Mouse (Mus musculus): ENCODE data around the gene Tmem144. TPM values are rescaled to one million over a fixed set of nuclear protein-coding genes. Genes with fewer than 3 reads are reported as not detected.

The Tmem144 gene
- polyA plus RNA-seq (2015; fragmentation: Nextera tagmentation; extraction: Ambion mirVana): 10.5 and 11.3 TPM in 2 replicates

GRCm38 (mm10) chr3:79852654-79853166, at the start of gene Tmem144:
Gene Tmem144 (minus strand): TSS chr3:79852773.
- no peak within 1 kb of the TSS for H3K4me3 ChIP-seq (ENCODE audit: low read length)
- no peaks in the 10 kb centered on the region for H3K9me3 ChIP-seq (replicated peaks; ENCODE audit: control insufficient read depth, low read length)
- H3K4me2 ChIP-seq (ENCODE audit: low read depth, low read length): no peak within 1 kb of the TSS
- no peaks in the 10 kb centered on the region for H3K27me3 ChIP-seq (ENCODE audit: control insufficient read depth, insufficient read depth, low read length)
- H3K9ac ChIP-seq (ENCODE audit: low read length): no peak within 1 kb of the TSS
- no peaks in the 10 kb centered on the region for H3K36me3 ChIP-seq (ENCODE audit: control insufficient read depth, insufficient read depth)
- H3K27ac ChIP-seq (ENCODE audit: low read length): no peak within 1 kb of the TSS
- H3K4me1 ChIP-seq (ENCODE audit: control insufficient read depth, insufficient read depth, low read length): peaks cover 15% of the 10 kb centered on the region
- WGBS: 34% methylated on average over 8 of the region's 8 CpGs
- no peak for ATAC-seq (replicated peaks; ENCODE audit: extremely low read depth, insufficient read depth, low FRiP score)

DNA sequence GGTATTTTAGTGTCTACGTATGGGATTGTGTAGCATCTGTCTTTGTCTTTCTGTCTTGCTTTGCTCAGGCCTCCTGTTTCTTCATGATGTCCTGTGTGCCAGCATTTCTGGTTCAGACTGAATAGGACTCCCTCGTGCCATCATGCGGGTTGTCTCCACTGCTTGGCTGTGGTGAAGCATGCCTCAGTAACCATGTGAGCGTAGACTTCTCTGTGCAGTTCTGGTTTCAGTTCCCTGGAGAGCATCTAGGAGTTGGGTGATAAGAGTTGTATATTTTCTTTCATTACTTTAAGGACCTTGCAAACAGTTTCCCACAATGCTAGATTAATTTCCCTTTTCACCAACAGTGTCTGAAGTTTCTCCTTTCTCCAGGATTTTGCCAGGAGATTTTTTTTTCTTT, 49.2 kb upstream of the Tmem144 start:
- 78% methylated on average over 4 of the region's 4 CpGs for WGBS
- H3K27me3 ChIP-seq (ENCODE audit: control insufficient read depth, insufficient read depth, low read length): no peaks in the 10 kb centered on the region
- H3K4me1 ChIP-seq (ENCODE audit: control insufficient read depth, insufficient read depth, low read length): peaks cover 37% of the 10 kb centered on the region
- H3K36me3 ChIP-seq (ENCODE audit: control insufficient read depth, insufficient read depth): no peaks in the 10 kb centered on the region; the same call in 1 of the 2 replicates
- no peak for ATAC-seq (replicated peaks; ENCODE audit: extremely low read depth, insufficient read depth, low FRiP score)
- H3K27ac ChIP-seq (ENCODE audit: low read length): no peak overlapping the region
- H3K4me2 ChIP-seq (ENCODE audit: low read depth, low read length): no peak overlapping the region
- H3K9me3 ChIP-seq (replicated peaks; ENCODE audit: control insufficient read depth, low read length): no peaks in the 10 kb centered on the region
- H3K4me3 ChIP-seq (ENCODE audit: low read length): no peak overlapping the region
- H3K9ac ChIP-seq (ENCODE audit: low read length): no peak overlapping the region

DNA sequence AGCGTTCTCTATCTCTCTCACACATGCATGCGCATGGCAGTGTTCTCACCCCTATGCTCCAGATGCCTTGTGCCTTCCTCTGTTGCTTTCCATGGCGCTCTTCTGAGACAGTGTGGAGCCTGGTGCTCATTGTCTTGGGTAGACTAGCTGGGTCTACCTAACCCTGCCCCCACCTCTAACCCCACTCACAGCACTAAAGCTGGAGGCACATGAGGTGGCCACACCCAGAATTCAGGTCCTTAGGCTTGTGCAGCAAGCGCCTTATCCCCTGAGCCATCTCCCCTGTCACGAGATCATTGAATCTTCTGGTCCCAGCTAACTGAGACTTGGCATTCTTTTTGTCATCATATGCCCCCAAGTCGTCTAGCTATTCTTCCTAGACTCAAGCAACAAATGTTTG, 48.7 kb upstream of the Tmem144 start:
- no peak for ATAC-seq (replicated peaks; ENCODE audit: extremely low read depth, insufficient read depth, low FRiP score)
- no peak overlapping the region for H3K27ac ChIP-seq (ENCODE audit: low read length)
- no peak overlapping the region for H3K4me2 ChIP-seq (ENCODE audit: low read depth, low read length)

GRCm38 (mm10) chr3:79900502-79900901, 47.9 kb upstream of the Tmem144 start:
- H3K9me3 ChIP-seq (replicated peaks; ENCODE audit: control insufficient read depth, low read length): no peaks in the 10 kb centered on the region
- H3K36me3 ChIP-seq (ENCODE audit: control insufficient read depth, insufficient read depth): no peaks in the 10 kb centered on the region; the same call in 1 of the 2 replicates
- peaks cover 26% of the 10 kb centered on the region for H3K4me1 ChIP-seq (ENCODE audit: control insufficient read depth, insufficient read depth, low read length)
- H3K4me2 ChIP-seq (ENCODE audit: low read depth, low read length): no peak overlapping the region
- H3K4me3 ChIP-seq (ENCODE audit: low read length): no peak overlapping the region
- 99% methylated on average over 2 of the region's 2 CpGs for WGBS
- H3K9ac ChIP-seq (ENCODE audit: low read length): no peak overlapping the region
- H3K27me3 ChIP-seq (ENCODE audit: control insufficient read depth, insufficient read depth, low read length): no peaks in the 10 kb centered on the region
- ATAC-seq (replicated peaks; ENCODE audit: extremely low read depth, insufficient read depth, low FRiP score): no peak
- H3K27ac ChIP-seq (ENCODE audit: low read length): no peak overlapping the region

More for the DNA sequence above, 48.7 kb upstream of the Tmem144 start:
- Histone ChIP-seq H3K4me1 (ENCODE audit: control insufficient read depth, insufficient read depth, low read length) (peaks cover 33% of the 10 kb centered on the region), H3K4me3 (ENCODE audit: low read length) (no peak overlapping the region), H3K36me3 (ENCODE audit: control insufficient read depth, insufficient read depth) (no peaks in the 10 kb centered on the region; the same call in 1 of the 2 replicates), H3K27me3 (ENCODE audit: control insufficient read depth, insufficient read depth, low read length) (no peaks in the 10 kb centered on the region), H3K9me3 (replicated peaks; ENCODE audit: control insufficient read depth, low read length) (no peaks in the 10 kb centered on the region), H3K9ac (ENCODE audit: low read length) (no peak overlapping the region)
- 87% methylated on average over 6 of the region's 6 CpGs for WGBS

DNA sequence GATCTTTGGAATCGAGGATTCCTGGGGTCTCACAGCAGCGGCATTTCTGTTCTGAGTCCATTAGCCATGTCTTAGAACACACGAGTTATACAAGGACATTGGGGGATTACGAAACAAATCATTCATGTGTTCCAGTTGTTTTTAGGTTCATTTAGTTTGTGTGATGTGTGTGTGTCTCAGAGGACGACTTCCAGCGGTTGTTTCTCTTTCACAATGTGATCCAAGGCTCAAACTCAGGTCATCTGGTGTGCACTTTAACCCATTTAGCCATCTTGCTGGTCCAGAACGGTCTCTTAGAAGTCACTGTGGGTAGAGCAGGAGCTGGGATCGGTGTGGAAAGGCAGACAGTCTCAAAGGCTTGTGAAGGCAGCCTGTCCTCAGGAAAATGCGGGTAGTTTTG, 47.3 kb upstream of the Tmem144 start:
- Histone ChIP-seq H3K36me3 (ENCODE audit: control insufficient read depth, insufficient read depth) (no peaks in the 10 kb centered on the region; the same call in 1 of the 2 replicates), H3K9me3 (replicated peaks; ENCODE audit: control insufficient read depth, low read length) (no peaks in the 10 kb centered on the region), H3K27me3 (ENCODE audit: control insufficient read depth, insufficient read depth, low read length) (no peaks in the 10 kb centered on the region), H3K9ac (ENCODE audit: low read length) (no peak overlapping the region), H3K4me3 (ENCODE audit: low read length) (no peak overlapping the region), H3K27ac (ENCODE audit: low read length) (no peak overlapping the region), H3K4me1 (ENCODE audit: control insufficient read depth, insufficient read depth, low read length) (peaks cover 26% of the 10 kb centered on the region), H3K4me2 (ENCODE audit: low read depth, low read length) (no peak overlapping the region)
- ATAC-seq (replicated peaks; ENCODE audit: extremely low read depth, insufficient read depth, low FRiP score): no peak
- 89% methylated on average over 9 of the region's 9 CpGs for whole genome bisulfite sequencing

- Histone ChIP-seq H3K27ac (ENCODE audit: low read length) (peak overlapping the region; percentile 23; the same call in 1 of the 2 replicates), H3K4me2 (ENCODE audit: low read depth, low read length) (no peak overlapping the region), H3K36me3 (ENCODE audit: control insufficient read depth, insufficient read depth) (peaks cover 4% of the 10 kb centered on the region; the same call in 1 of the 2 replicates), H3K27me3 (ENCODE audit: control insufficient read depth, insufficient read depth, low read length) (no peaks in the 10 kb centered on the region), H3K4me1 (ENCODE audit: control insufficient read depth, insufficient read depth, low read length) (peaks cover 22% of the 10 kb centered on the region), H3K9me3 (replicated peaks; ENCODE audit: control insufficient read depth, low read length) (no peaks in the 10 kb centered on the region), H3K9ac (ENCODE audit: low read length) (no peak overlapping the region), H3K4me3 (ENCODE audit: low read length) (no peak overlapping the region)
- no peak for ATAC-seq (replicated peaks; ENCODE audit: extremely low read depth, insufficient read depth, low FRiP score)
These were observed 45.9 kb upstream of the Tmem144 start for GRCm38 (mm10) chr3:79898514-79898913.

DNA sequence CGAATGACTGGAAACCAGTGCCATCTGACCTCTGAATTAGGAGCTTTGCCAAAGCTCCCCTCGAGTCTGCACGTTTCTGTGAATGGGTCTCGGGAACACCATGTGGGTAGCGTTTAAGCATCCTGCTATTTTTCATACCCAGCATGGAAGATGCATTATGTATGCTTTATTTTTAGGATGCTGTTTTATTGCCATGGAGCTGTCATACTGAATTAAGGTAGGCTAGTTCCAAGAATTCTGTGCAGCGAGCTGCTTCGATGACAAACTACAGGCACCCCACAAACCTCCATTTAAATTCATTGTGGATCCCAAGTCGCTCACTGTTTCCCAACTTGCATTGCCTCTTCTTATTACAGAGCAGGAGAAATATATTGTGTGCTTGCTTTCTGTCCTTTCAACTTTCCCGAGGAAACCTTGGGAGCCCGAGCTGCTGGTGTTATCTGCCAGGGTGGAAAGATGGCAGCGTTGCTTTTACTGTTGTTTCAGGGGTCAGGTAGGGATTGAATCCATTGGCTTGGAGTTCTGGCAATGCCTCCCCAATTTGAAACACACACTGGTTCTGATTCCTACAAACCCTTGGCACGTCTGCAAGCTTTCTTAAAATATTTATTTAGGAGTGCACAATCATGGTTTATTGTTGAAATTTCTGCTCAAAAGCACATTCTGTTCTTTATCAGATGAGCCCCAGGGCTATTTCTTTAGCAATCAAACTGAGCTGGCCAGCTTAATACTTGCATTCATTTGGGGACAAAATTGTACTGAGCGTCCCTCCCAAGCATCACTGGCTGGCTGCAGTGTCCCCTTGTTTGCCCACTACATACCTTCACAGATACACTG, 45.2 kb upstream of the Tmem144 start:
- H3K4me1 ChIP-seq (ENCODE audit: control insufficient read depth, insufficient read depth, low read length): peaks cover 17% of the 10 kb centered on the region
- peak overlapping the region; percentile 23; the same call in 1 of the 2 replicates for H3K27ac ChIP-seq (ENCODE audit: low read length)
- no peak overlapping the region for H3K4me3 ChIP-seq (ENCODE audit: low read length)
- 69% methylated on average over 13 of the region's 13 CpGs for WGBS
- H3K4me2 ChIP-seq (ENCODE audit: low read depth, low read length): no peak overlapping the region
- H3K36me3 ChIP-seq (ENCODE audit: control insufficient read depth, insufficient read depth): peaks cover 4% of the 10 kb centered on the region; the same call in 1 of the 2 replicates
- no peak for ATAC-seq (replicated peaks; ENCODE audit: extremely low read depth, insufficient read depth, low FRiP score)
- H3K9me3 ChIP-seq (replicated peaks; ENCODE audit: control insufficient read depth, low read length): no peaks in the 10 kb centered on the region
- no peaks in the 10 kb centered on the region for H3K27me3 ChIP-seq (ENCODE audit: control insufficient read depth, insufficient read depth, low read length)
- no peak overlapping the region for H3K9ac ChIP-seq (ENCODE audit: low read length)

DNA sequence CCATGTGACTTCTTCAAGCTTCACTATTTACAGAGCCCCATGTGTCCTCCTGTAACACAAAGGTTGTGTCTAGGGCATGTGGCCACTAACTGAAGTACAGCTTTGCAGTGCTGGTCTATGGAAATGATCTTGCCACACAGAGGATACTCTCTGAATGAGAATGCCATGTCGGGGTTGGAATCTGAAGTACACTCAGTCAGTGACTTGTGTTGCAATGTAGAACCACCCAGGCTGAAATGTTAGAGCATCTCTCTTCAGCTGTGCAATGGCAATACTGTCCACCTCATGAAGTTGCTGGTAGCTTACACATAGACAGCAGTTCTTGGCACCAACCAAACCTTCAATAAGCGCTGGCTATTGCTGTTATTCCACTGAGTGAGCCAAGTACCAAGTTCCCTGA, 35.4 kb upstream of the Tmem144 start:
- H3K27ac ChIP-seq (ENCODE audit: low read length): peak overlapping the region; percentile 96
- 0 out of 2 replicates have a peak, but pooled peaks cover 4% of the 10 kb centered on the region for H3K36me3 ChIP-seq (ENCODE audit: control insufficient read depth, insufficient read depth)
- H3K4me1 ChIP-seq (ENCODE audit: control insufficient read depth, insufficient read depth, low read length): peaks cover 12% of the 10 kb centered on the region
- no peak for ATAC-seq (replicated peaks; ENCODE audit: extremely low read depth, insufficient read depth, low FRiP score)
- H3K27me3 ChIP-seq (ENCODE audit: control insufficient read depth, insufficient read depth, low read length): no peaks in the 10 kb centered on the region
- peak overlapping the region; percentile 73 for H3K4me3 ChIP-seq (ENCODE audit: low read length)
- H3K9me3 ChIP-seq (replicated peaks; ENCODE audit: control insufficient read depth, low read length): no peaks in the 10 kb centered on the region
- WGBS: 32% methylated on average over 2 of the region's 2 CpGs
- H3K9ac ChIP-seq (ENCODE audit: low read length): peak overlapping the region; percentile 88
- peak overlapping the region; percentile 83 for H3K4me2 ChIP-seq (ENCODE audit: low read depth, low read length)

All from heart, embryonic 16.5 days (tissue).